Mouse (Mus musculus): ENCODE results near the gene Cyld.

The Cyld gene

GRCm38 (mm10) chr8:88792691-88793323 is 96.0 kb downstream of the Cyld start:
- DNase-seq (ENCODE audit: low spot score in 2 of 2): no peak

- DNase-seq (ENCODE audit: low spot score in 2 of 2): no peak
These were observed 96.5 kb downstream of the Cyld start for GRCm38 (mm10) chr8:88793324-88793722.

GRCm38 (mm10) chr8:88793746-88794614 is 97.2 kb downstream of the Cyld start:
- no peak for DNase-seq (ENCODE audit: low spot score in 2 of 2)

GRCm38 (mm10) chr8:88794615-88794907 is 97.7 kb downstream of the Cyld start:
- DNase-seq (ENCODE audit: low spot score in 2 of 2): no peak

GRCm38 (mm10) chr8:88795896-88796295 is 99.1 kb downstream of the Cyld start:
- DNase-seq (ENCODE audit: low spot score in 2 of 2): no peak

- no peak for DNase-seq (ENCODE audit: low spot score in 2 of 2)
These were observed 99.8 kb downstream of the Cyld start for GRCm38 (mm10) chr8:88796651-88797050.
